8 mouse cellular contexts compared by ENCODE assay signal in genomic region chr1:39650435-39651240, GRCm38 (mm10). TPM values are rescaled to one million over a fixed set of nuclear protein-coding genes. Genes with fewer than 3 reads are reported as not detected.
DNase-seq lines count a peak whose midpoint lies in the region; ATAC-seq lines count a peak whose summit lies in the region.

No protein-coding gene starts in this region.

- H3K27ac ChIP-seq in forebrain, embryonic 10.5 days = peak overlapping the region; percentile 60
- no peak overlapping the region for H3K27ac ChIP-seq in heart, embryonic 13.5 days (replicated peaks)
- H3K27ac ChIP-seq in kidney, embryonic 15.5 days = no peak overlapping the region
- H3K27ac ChIP-seq in limb, embryonic 13.5 days = no peak overlapping the region
- no peak overlapping the region; the same call in 1 of the 2 replicates for H3K27ac ChIP-seq in midbrain, embryonic 12.5 days (replicated peaks)

- H3K9me3 ChIP-seq in forebrain, embryonic 10.5 days = no peaks in the 10 kb centered on the region
- H3K9me3 ChIP-seq in heart, embryonic 13.5 days = no peaks in the 10 kb centered on the region
- no peaks in the 10 kb centered on the region for H3K9me3 ChIP-seq in kidney, embryonic 15.5 days (replicated peaks)
- H3K9me3 ChIP-seq in limb, embryonic 13.5 days = no peaks in the 10 kb centered on the region
- no peaks in the 10 kb centered on the region for H3K9me3 ChIP-seq in midbrain, embryonic 12.5 days

- DNase-seq in CD4-positive, CD25-positive, alpha-beta regulatory T cell, adult 2 months (ENCODE audit: low read depth, low spot score) = peak; percentile 43
- peak; percentile 77 for DNase-seq in forebrain, embryonic 10.5 days (ENCODE audit: extremely low spot score, low spot score)
- peak; percentile 83 for DNase-seq in right cerebral cortex, postnatal 4 days

- peaks cover 58% of the 10 kb centered on the region for H3K27me3 ChIP-seq in forebrain, embryonic 10.5 days (ENCODE audit: poor library complexity, severe bottlenecking)
- peaks cover 65% of the 10 kb centered on the region for H3K27me3 ChIP-seq in heart, embryonic 13.5 days (replicated peaks)
- H3K27me3 ChIP-seq in kidney, embryonic 15.5 days = peaks cover 60% of the 10 kb centered on the region
- H3K27me3 ChIP-seq in limb, embryonic 13.5 days = peaks cover 61% of the 10 kb centered on the region
- H3K27me3 ChIP-seq in midbrain, embryonic 12.5 days = peaks cover 45% of the 10 kb centered on the region

- H3K4me2 ChIP-seq in heart, embryonic 13.5 days = peak overlapping the region; percentile 100
- H3K4me2 ChIP-seq in kidney, embryonic 15.5 days = peak overlapping the region; percentile 95
- peak overlapping the region; percentile 100 for H3K4me2 ChIP-seq in limb, embryonic 13.5 days (replicated peaks)
- H3K4me2 ChIP-seq in midbrain, embryonic 12.5 days (replicated peaks) = peak overlapping the region; percentile 99

- H3K4me3 ChIP-seq in forebrain, embryonic 10.5 days = peak overlapping the region; percentile 74
- peak overlapping the region; percentile 66 for H3K4me3 ChIP-seq in heart, embryonic 13.5 days
- H3K4me3 ChIP-seq in kidney, embryonic 15.5 days (replicated peaks) = peak overlapping the region; percentile 52
- H3K4me3 ChIP-seq in limb, embryonic 13.5 days = peak overlapping the region; percentile 58
- peak overlapping the region; percentile 62 for H3K4me3 ChIP-seq in midbrain, embryonic 12.5 days

- 1% methylated on average over 72 of the region's 73 CpGs for WGBS in forebrain, embryonic 10.5 days
- under 1% methylated on average over 73 of the region's 73 CpGs for WGBS in heart, embryonic 13.5 days
- 1% methylated on average over 73 of the region's 73 CpGs for WGBS in kidney, embryonic 15.5 days
- under 1% methylated on average over 73 of the region's 73 CpGs for WGBS in limb, embryonic 13.5 days
- WGBS in midbrain, embryonic 12.5 days = 1% methylated on average over 71 of the region's 73 CpGs

- peaks cover 24% of the 10 kb centered on the region for H3K4me1 ChIP-seq in forebrain, embryonic 10.5 days
- H3K4me1 ChIP-seq in heart, embryonic 13.5 days = peaks cover 12% of the 10 kb centered on the region
- peaks cover 24% of the 10 kb centered on the region for H3K4me1 ChIP-seq in kidney, embryonic 15.5 days
- H3K4me1 ChIP-seq in limb, embryonic 13.5 days = peaks cover 23% of the 10 kb centered on the region
- H3K4me1 ChIP-seq in midbrain, embryonic 12.5 days = peaks cover 23% of the 10 kb centered on the region

- no peaks in the 10 kb centered on the region for H3K36me3 ChIP-seq in forebrain, embryonic 10.5 days (replicated peaks)
- H3K36me3 ChIP-seq in heart, embryonic 13.5 days = no peaks in the 10 kb centered on the region
- no peaks in the 10 kb centered on the region for H3K36me3 ChIP-seq in kidney, embryonic 15.5 days
- no peaks in the 10 kb centered on the region for H3K36me3 ChIP-seq in limb, embryonic 13.5 days
- no peaks in the 10 kb centered on the region for H3K36me3 ChIP-seq in midbrain, embryonic 12.5 days

- no peak for ATAC-seq in CD4-positive, CD25-positive, alpha-beta regulatory T cell, adult 4 months
- no peak for ATAC-seq in heart, embryonic 13.5 days (ENCODE audit: extremely low read depth, insufficient number of reproducible peaks, low FRiP score, low TSS enrichment)
- peak; percentile 89 for ATAC-seq in kidney, embryonic 15.5 days (replicated peaks; ENCODE audit: low FRiP score)
- peak; percentile 54; the same call in 1 of the 2 replicates for ATAC-seq in limb, embryonic 13.5 days (ENCODE audit: low FRiP score, low read depth)
- peak; percentile 85 for ATAC-seq in midbrain, embryonic 12.5 days (ENCODE audit: low FRiP score, low read depth)

- H3K9ac ChIP-seq in heart, embryonic 13.5 days = peak overlapping the region; percentile 72
- H3K9ac ChIP-seq in kidney, embryonic 15.5 days = peak overlapping the region; percentile 31
- peak overlapping the region; percentile 63 for H3K9ac ChIP-seq in limb, embryonic 13.5 days
- H3K9ac ChIP-seq in midbrain, embryonic 12.5 days (replicated peaks) = peak overlapping the region; percentile 65

RNA-seq across cellular contexts. Expression of gene Creg2, which starts 0.6 kb away (rescaled TPM):
- not detected for polyA plus RNA-seq in CD4-positive, CD25-positive, alpha-beta regulatory T cell, adult 4 months (2017; shearing (Covaris generic))
- polyA plus RNA-seq in forebrain, embryonic 10.5 days (2016; fragmentation: Nextera tagmentation; extraction: Ambion mirVana) = 0.05 TPM in 1 of 2 replicates, not detected in the other
- not detected in 2 replicates for polyA plus RNA-seq in heart, embryonic 13.5 days (2015; fragmentation: Nextera tagmentation; extraction: Ambion mirVana)
- polyA plus RNA-seq in kidney, embryonic 15.5 days (2015; fragmentation: Nextera tagmentation; extraction: Ambion mirVana) = 0.08 and 0.18 TPM in 2 replicates
- polyA plus RNA-seq in limb, embryonic 13.5 days (2015; fragmentation: Nextera tagmentation; extraction: Ambion mirVana) = 0.13 and 0.15 TPM in 2 replicates
- 1.9 and 2.1 TPM in 2 replicates for polyA plus RNA-seq in midbrain, embryonic 12.5 days (2016; fragmentation: Nextera tagmentation; extraction: Ambion mirVana)

Comparison
In these comparisons a context has a peak if more than half of its experiments do, and no peak if none do; other contexts are left out.
1. ATAC-seq: peak in kidney, embryonic 15.5 days (single experiment), limb, embryonic 13.5 days (single experiment) and midbrain, embryonic 12.5 days (single experiment); none in CD4-positive, CD25-positive, alpha-beta regulatory T cell, adult 4 months (single experiment) and heart, embryonic 13.5 days (single experiment).
2. Peak in every context shown above with its lines, with median percentiles within 50 percentile points of each other: DNase-seq, H3K4me3 ChIP-seq, H3K4me2 ChIP-seq and H3K9ac ChIP-seq.